Mouse (Mus musculus) kidney, adult 2 months (tissue): Measurements from ENCODE around the gene Arhgap17.

Experiments
- CTCF ChIP-seq: fragments of 200-500 bp; conservative IDR thresholded peaks from 2 replicates; pipeline ENCODE4 v1.5.1; 2011; ENCODE audit warnings: low read depth, mild to moderate bottlenecking, control low read depth, low read length, moderate library complexity, mixed read lengths; ENCODE audit not compliant: insufficient read depth, insufficient read length
- POLR2A ChIP-seq: fragments of 200-500 bp; IDR thresholded peaks from one replicate; pipeline ENCODE4 v1.6.1; 2011; ENCODE audit warnings: low read depth, low read length, control low read depth

DNA sequence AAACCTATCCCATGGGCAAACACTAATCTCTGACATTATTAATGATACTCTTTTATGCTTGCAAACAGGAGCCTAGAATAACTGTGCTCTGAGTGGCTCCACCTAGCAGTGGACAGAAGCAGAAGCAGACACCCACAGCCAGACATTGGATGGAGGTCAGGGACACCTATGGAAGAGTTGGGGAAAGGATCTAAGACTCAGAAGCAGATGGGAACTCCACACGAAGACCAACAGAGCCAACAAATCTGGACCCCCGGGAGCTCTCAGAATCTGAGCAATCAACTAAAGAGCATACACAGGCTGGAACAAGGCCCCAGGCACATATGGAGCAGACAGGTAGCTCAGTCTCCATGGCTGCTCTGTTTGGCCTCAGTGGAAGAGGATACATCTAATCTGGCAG, 64.3 kb downstream of the Arhgap17 start:
- TF ChIP-seq POLR2A (no peak), CTCF (no peak)
